Mouse (Mus musculus): ENCODE measurements around the gene Tada3. TPM values are rescaled to one million over a fixed set of nuclear protein-coding genes. Genes with fewer than 3 reads are reported as not detected.

The Tada3 gene
- polyA plus RNA-seq (2015; fragmentation: Illumina TruSeq; extraction: RNeasy Lipid Tissue Mini Kit (QIAGEN cat#74804); ENCODE audit: insufficient read depth, low replicate concordance), result 7.6 TPM

DNA sequence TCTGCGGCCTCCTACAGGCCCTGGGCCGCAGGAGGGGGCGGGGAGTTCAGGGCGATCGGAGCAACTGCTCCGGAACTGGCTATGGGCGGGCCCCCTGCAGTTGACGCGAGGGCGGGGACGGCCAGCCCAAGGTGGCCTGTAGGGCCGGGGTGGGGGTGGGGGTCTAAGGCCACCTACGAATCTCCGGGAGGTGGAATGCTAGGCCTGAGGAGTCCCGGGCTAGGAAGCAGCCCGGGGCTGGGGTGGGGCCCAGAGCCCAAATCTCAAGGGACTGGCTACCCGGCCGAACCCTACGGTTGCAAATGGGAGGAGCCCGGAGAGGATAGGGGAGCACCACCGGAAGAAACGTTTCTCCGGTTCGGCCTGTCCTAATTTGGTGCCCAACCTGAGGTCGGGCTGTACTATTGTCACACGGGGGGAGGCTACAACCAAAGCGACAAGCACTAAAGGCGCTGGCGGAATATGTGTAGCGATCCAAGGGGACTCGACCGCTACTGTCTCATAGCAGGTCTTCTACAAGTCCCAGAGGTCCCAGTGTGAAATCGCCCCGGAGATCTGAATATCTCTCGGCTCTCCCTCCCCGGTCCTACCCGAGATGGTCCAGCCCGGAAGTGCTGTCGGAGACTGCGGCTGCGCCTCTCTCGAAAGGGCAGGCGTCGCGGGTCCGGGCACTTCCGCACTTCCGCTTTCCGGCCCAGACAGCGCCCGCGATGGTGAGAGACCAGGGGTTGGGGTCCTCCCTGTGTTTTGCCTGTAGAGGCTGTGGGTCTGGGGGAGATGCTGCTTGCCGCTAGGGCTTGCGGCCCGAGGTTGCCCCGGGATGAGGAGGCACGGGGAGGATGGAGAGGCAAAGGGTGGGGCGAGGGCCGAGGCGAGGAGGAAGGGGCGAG lies at the start of gene Tada3, which contains the start of gene Arpc4:
Gene Tada3, minus strand, starts transcription at position 388 of the 890 bp plus-strand sequence.
Gene Arpc4, plus strand, starts transcription at position 620 of the 890 bp plus-strand sequence.

DNA sequence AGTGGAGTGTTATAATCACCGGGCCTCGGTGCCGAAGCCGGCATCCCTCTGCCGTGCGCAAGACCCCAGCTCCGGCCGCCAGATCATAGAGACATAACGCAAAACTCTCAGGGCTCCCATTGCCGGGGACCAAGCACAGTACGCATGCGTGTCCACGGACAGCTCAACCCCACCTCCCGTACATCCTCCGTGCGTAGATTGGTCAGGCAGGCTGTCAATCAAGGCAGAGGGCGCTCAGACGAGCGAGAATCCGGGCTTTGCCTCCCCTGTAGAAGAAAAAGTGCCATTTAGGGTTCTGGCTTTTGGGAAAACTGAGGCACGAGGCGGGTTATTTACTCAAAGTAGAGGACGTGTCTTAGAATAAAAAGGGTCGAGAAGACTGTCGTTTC lies 41.5 kb upstream of the Tada3 start, which contains the start of gene Rpusd3:
Gene Rpusd3, minus strand, starts transcription at position 142 of the 389 bp plus-strand sequence.

DNA sequence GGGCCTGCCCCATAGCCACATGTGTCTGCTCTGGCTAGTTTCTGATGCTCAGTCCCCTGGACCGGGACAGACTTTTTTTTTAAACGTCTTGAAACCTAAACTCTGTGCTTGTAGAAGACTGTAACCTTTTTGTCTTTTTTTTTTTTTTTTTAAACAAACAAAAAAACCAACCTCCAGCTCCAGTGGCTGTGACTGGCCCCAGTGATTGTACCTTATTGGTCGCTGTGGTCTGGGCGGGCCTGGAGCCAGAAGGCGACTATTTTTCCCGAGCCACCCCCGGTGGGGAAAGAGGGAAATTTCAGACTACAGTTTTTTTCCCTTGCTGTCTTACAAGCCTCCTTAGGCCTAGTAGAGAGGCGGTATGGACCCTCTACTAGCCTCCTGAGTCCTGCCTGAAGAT lies 11.3 kb upstream of the Tada3 start, which contains the start of gene Ttll3:
Gene Ttll3, plus strand, starts transcription at position 301 of the 400 bp plus-strand sequence.

DNA sequence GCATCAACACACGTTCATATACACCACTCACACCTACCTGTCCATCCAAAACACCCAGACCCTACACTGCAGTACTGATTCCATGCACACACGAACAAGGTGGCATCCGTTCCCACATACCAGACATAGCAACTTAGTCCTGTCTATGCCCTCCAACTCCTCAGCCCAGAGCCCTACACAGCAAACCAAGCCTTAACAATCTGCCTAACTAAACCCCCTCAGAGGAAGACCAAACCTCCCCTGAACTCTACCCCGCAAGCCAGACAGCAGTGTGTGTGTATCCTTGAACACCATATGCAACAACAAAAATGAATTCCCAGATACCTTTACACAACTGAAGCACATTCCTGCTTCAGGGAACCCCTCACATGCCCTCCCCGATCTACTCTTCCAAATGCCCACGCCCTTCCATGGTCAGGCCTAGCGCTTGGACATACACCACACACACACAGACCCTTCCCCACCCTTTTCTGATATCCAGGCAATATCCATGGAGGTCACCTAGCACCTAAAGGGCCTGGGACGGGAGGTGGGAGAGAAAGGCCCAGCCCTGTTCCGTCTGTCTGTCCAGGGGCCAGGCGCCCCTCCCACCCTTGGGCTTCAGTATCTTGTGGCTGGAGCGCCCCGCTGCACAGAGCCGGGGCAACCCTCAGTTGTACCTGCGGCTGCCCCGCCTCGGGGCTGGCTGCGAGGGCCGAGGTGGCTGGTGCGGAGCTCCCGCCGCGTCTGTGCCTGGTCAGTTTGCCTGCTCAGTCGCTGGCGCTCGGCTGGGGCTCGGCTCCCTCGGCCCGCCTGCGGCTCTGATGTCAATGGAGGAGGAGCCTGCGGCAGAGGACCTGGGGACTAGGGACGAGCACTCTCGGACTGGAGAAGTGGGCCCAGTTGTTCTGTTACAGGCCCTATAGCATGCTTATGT lies 34.2 kb downstream of the Tada3 start, which contains the start of gene Camk1:
Gene Camk1, minus strand, starts transcription at position 808 of the 916 bp plus-strand sequence.

DNA sequence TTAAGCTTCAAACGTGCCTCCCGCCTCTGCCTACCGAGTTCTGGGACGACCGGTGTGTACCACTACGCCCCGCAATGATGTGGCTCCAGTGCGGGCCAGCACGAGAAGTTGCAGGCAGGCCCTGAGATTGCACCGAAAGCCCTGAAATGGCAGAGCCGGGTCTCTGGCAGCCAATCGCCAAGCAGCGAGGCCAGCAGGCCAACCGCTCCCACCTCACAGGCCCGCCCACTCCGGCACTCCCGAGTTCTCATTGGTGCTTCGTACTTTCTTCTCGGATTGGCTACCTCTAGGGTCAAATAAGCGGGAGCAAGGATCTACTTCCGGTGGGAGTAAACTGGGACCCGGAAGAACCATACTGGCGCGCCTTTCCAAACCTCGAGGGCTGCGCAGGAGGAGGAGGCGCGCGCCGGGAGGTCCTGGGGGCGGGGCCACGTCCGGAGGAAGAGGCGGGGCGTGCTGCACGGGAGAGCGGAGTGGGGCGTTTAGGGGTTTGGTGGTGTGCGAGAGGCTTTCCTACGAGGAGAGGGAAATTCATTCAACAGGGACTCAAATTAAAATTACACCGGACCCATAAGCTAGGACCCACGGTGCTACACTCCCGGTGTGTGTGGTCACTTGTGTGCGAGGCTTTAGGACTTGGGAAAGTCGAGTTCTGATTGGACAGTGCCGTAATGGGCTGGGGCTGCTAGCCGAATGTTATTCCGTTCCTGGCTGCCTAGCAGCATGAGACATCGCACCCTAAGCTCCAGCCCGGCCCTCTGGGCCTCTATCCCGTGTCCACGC lies 51.0 kb downstream of the Tada3 start, which contains the start of gene Ogg1:
Gene Ogg1, plus strand, starts transcription at position 440 of the 783 bp plus-strand sequence.

Other genes starting within 250 kb of the Tada3 start
- gene Lhfpl4, start 182.5 kb downstream of the Tada3 start, polyA plus RNA-seq (2015; fragmentation: Illumina TruSeq; extraction: RNeasy Lipid Tissue Mini Kit (QIAGEN cat#74804); ENCODE audit: insufficient read depth, low replicate concordance), result 0.06 TPM
- 45.3 TPM for gene Mtmr14, start 140.0 kb downstream of the Tada3 start, polyA plus RNA-seq (2015; fragmentation: Illumina TruSeq; extraction: RNeasy Lipid Tissue Mini Kit (QIAGEN cat#74804); ENCODE audit: insufficient read depth, low replicate concordance)
- 0.22 TPM for gene Cpne9, start 95.6 kb downstream of the Tada3 start, polyA plus RNA-seq (2015; fragmentation: Illumina TruSeq; extraction: RNeasy Lipid Tissue Mini Kit (QIAGEN cat#74804); ENCODE audit: insufficient read depth, low replicate concordance)
- 28.8 TPM for gene Brpf1, start 70.7 kb downstream of the Tada3 start, polyA plus RNA-seq (2015; fragmentation: Illumina TruSeq; extraction: RNeasy Lipid Tissue Mini Kit (QIAGEN cat#74804); ENCODE audit: insufficient read depth, low replicate concordance)
- 8.3 TPM for gene Ogg1, start 50.9 kb downstream of the Tada3 start, polyA plus RNA-seq (2015; fragmentation: Illumina TruSeq; extraction: RNeasy Lipid Tissue Mini Kit (QIAGEN cat#74804); ENCODE audit: insufficient read depth, low replicate concordance)
- gene Camk1, start 33.9 kb downstream of the Tada3 start, polyA plus RNA-seq (2015; fragmentation: Illumina TruSeq; extraction: RNeasy Lipid Tissue Mini Kit (QIAGEN cat#74804); ENCODE audit: insufficient read depth, low replicate concordance), result 26.1 TPM
- gene Arpc4, start 232 bp upstream of the Tada3 start, polyA plus RNA-seq (2015; fragmentation: Illumina TruSeq; extraction: RNeasy Lipid Tissue Mini Kit (QIAGEN cat#74804); ENCODE audit: insufficient read depth, low replicate concordance), result 323 TPM
- gene Ttll3, start 11.4 kb upstream of the Tada3 start, polyA plus RNA-seq (2015; fragmentation: Illumina TruSeq; extraction: RNeasy Lipid Tissue Mini Kit (QIAGEN cat#74804); ENCODE audit: insufficient read depth, low replicate concordance), result 14.6 TPM
- 3.2 TPM for gene Rpusd3, start 41.5 kb upstream of the Tada3 start, polyA plus RNA-seq (2015; fragmentation: Illumina TruSeq; extraction: RNeasy Lipid Tissue Mini Kit (QIAGEN cat#74804); ENCODE audit: insufficient read depth, low replicate concordance)
- gene Cidec, start 57.9 kb upstream of the Tada3 start, polyA plus RNA-seq (2015; fragmentation: Illumina TruSeq; extraction: RNeasy Lipid Tissue Mini Kit (QIAGEN cat#74804); ENCODE audit: insufficient read depth, low replicate concordance), result 1.0 TPM
- 36.6 TPM for gene Jagn1, start 64.7 kb upstream of the Tada3 start, polyA plus RNA-seq (2015; fragmentation: Illumina TruSeq; extraction: RNeasy Lipid Tissue Mini Kit (QIAGEN cat#74804); ENCODE audit: insufficient read depth, low replicate concordance)
- gene Il17re, start 80.6 kb upstream of the Tada3 start, polyA plus RNA-seq (2015; fragmentation: Illumina TruSeq; extraction: RNeasy Lipid Tissue Mini Kit (QIAGEN cat#74804); ENCODE audit: insufficient read depth, low replicate concordance), result 0.30 TPM
- gene Il17rc, start 93.5 kb upstream of the Tada3 start, polyA plus RNA-seq (2015; fragmentation: Illumina TruSeq; extraction: RNeasy Lipid Tissue Mini Kit (QIAGEN cat#74804); ENCODE audit: insufficient read depth, low replicate concordance), result 1.5 TPM
- 8.4 TPM for gene Creld1, start 105.4 kb upstream of the Tada3 start, polyA plus RNA-seq (2015; fragmentation: Illumina TruSeq; extraction: RNeasy Lipid Tissue Mini Kit (QIAGEN cat#74804); ENCODE audit: insufficient read depth, low replicate concordance)
- not detected for gene Prrt3, start 124.0 kb upstream of the Tada3 start, polyA plus RNA-seq (2015; fragmentation: Illumina TruSeq; extraction: RNeasy Lipid Tissue Mini Kit (QIAGEN cat#74804); ENCODE audit: insufficient read depth, low replicate concordance)
- 72.2 TPM for gene Emc3, start 153.8 kb upstream of the Tada3 start, polyA plus RNA-seq (2015; fragmentation: Illumina TruSeq; extraction: RNeasy Lipid Tissue Mini Kit (QIAGEN cat#74804); ENCODE audit: insufficient read depth, low replicate concordance)
- 7.1 TPM for gene Fancd2, start 153.8 kb upstream of the Tada3 start, polyA plus RNA-seq (2015; fragmentation: Illumina TruSeq; extraction: RNeasy Lipid Tissue Mini Kit (QIAGEN cat#74804); ENCODE audit: insufficient read depth, low replicate concordance)
- gene Fancd2os, start 222.8 kb upstream of the Tada3 start, polyA plus RNA-seq (2015; fragmentation: Illumina TruSeq; extraction: RNeasy Lipid Tissue Mini Kit (QIAGEN cat#74804); ENCODE audit: insufficient read depth, low replicate concordance), result not detected
- gene Brk1, start 226.9 kb upstream of the Tada3 start, polyA plus RNA-seq (2015; fragmentation: Illumina TruSeq; extraction: RNeasy Lipid Tissue Mini Kit (QIAGEN cat#74804); ENCODE audit: insufficient read depth, low replicate concordance), result 231 TPM
- gene Vhl, start 246.1 kb upstream of the Tada3 start, polyA plus RNA-seq (2015; fragmentation: Illumina TruSeq; extraction: RNeasy Lipid Tissue Mini Kit (QIAGEN cat#74804); ENCODE audit: insufficient read depth, low replicate concordance), result 31.5 TPM